Mouse (Mus musculus) heart, embryonic 11.5 days (tissue): ENCODE results near the gene AL607142.1. TPM values are rescaled to one million over a fixed set of nuclear protein-coding genes. Genes with fewer than 3 reads are reported as not detected.

ENCODE experiments used
- ATAC-seq: fragments of 200-750 bp; cut with Nextera tagmentation; replicated peaks from 2 replicates; pipeline ENCODE4 v1.8.0; 2017; ENCODE audit warnings: moderate library complexity; ENCODE audit not compliant: insufficient number of reproducible peaks, low FRiP score, low TSS enrichment
- H3K27ac ChIP-seq: fragments of 300-500 bp; sonication (generic); 2 replicates; pipeline ENCODE4 v1.5.1; 2014; ENCODE audit warnings: mild to moderate bottlenecking, low read depth, low read length
- H3K27me3 ChIP-seq: fragments of 300-500 bp; sonication (generic); 2 replicates; pipeline ENCODE4 v1.6.1; 2014; ENCODE audit warnings: mild to moderate bottlenecking, low read length, mixed read lengths; ENCODE audit not compliant: control insufficient read depth, insufficient read depth
- H3K36me3 ChIP-seq: fragments of 300-500 bp; sonication (generic); 2 replicates; pipeline ENCODE4 v1.6.1; 2014; ENCODE audit warnings: mild to moderate bottlenecking, low read length, moderate library complexity, mixed read lengths; ENCODE audit not compliant: control insufficient read depth, insufficient read depth
- H3K4me1 ChIP-seq: fragments of 300-500 bp; sonication (generic); 2 replicates; pipeline ENCODE4 v1.6.1; 2014; ENCODE audit warnings: low read length; ENCODE audit not compliant: control insufficient read depth, insufficient read depth
- H3K4me2 ChIP-seq: fragments of 300-500 bp; sonication (generic); 2 replicates; pipeline ENCODE4 v1.6.1; 2014; ENCODE audit warnings: mild to moderate bottlenecking, moderate library complexity
- H3K4me3 ChIP-seq: fragments of 300-500 bp; sonication (generic); 2 replicates; pipeline ENCODE4 v1.5.1; 2014; ENCODE audit warnings: low read depth, low read length
- H3K9ac ChIP-seq: fragments of 300-500 bp; sonication (generic); 2 replicates; pipeline ENCODE4 v1.6.1; 2014; ENCODE audit warnings: mild to moderate bottlenecking, low read depth, low read length, moderate library complexity
- H3K9me3 ChIP-seq: fragments of 300-500 bp; sonication (generic); replicated peaks from 2 replicates; pipeline ENCODE4 v1.6.1; 2016; ENCODE audit warnings: low read length; ENCODE audit not compliant: control insufficient read depth
- WGBS: fragments of 180-500 bp; shearing (Covaris S2); extraction: QIAGEN DNeasy Blood & Tissue Kit; methylation state at CpG from one replicate; pipeline ENCODE4 v1.1.7; 2014; ENCODE audit not compliant: insufficient replicate concordance; 5-methylcytosine and 5-hydroxymethylcytosine counted together
- polyA plus RNA-seq: library from polyadenylated mRNA; unstranded; fragments of >200 nt; fragmentation: Nextera tagmentation; extraction: Ambion mirVana; gene quantifications from 2 replicates; pipeline ENCODE4 v1.2.1, GENCODE M21; 2014

The AL607142.1 gene
- polyA plus RNA-seq, 1 experiment from 2014 or later = not detected

DNA sequence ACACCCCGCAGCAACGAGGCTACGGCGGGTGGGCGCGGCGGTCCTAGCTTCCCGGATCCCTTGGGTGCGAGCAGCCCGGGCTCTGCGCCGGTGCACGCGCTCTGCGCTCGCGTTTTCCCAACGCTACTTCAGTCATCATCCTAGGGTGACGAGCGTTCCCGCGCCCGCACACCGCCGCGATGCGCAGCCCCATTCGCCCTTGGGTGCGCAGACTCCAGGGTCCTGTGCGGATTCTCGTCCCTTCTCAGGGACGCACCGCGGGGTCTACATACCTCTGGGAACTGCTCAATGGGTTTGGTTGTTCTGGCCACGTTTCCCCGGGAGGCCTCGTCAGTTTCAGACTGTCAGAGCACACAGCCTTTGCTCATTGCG lies 31.8 kb upstream of the AL607142.1 start:
- Histone ChIP-seq H3K9me3 (no peaks in the 10 kb centered on the region), H3K27ac (no peak overlapping the region), H3K4me3 (peak overlapping the region; percentile 64), H3K27me3 (peaks cover 38% of the 10 kb centered on the region), H3K9ac (peak overlapping the region; percentile 72; the same call in 1 of the 2 replicates), H3K4me2 (peak overlapping the region; percentile 99), H3K4me1 (peaks cover 3% of the 10 kb centered on the region; the same call in 1 of the 2 replicates), H3K36me3 (no peaks in the 10 kb centered on the region)
- 0 out of 2 replicates have a peak, but pooled peaks have one; percentile 12 for ATAC-seq
- WGBS = 0% methylated on average over 35 of the region's 38 CpGs

DNA sequence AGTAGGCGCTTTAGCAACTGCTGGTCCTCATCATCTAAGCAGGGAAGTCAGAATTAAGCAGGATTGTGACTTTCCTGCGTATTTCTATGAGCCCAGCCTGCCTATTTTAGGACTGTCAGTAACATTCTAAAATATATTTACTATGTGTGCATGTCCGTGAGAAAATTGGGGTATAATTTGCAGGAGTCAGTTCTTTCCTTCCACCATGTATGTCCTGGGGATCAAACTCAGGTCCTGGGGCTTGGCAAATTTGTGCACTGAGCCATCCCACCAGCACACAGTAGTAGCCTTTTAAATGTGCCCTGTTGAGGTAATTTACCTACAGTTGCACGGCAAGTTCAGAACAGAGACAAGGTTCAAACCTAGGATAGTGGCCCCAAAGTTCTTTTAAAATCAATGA lies 28.5 kb upstream of the AL607142.1 start:
- H3K9ac ChIP-seq = no peak overlapping the region
- no peaks in the 10 kb centered on the region for H3K9me3 ChIP-seq
- H3K36me3 ChIP-seq = no peaks in the 10 kb centered on the region
- H3K4me3 ChIP-seq = no peak overlapping the region
- no peak overlapping the region for H3K4me2 ChIP-seq
- H3K4me1 ChIP-seq = peaks cover 3% of the 10 kb centered on the region; the same call in 1 of the 2 replicates
- 75% methylated on average over 4 of the region's 4 CpGs for WGBS
- H3K27ac ChIP-seq = no peak overlapping the region
- peaks cover 40% of the 10 kb centered on the region for H3K27me3 ChIP-seq
- ATAC-seq = no peak

GRCm38 (mm10) chr4:120037007-120037406 lies 27.8 kb upstream of the AL607142.1 start:
- Histone ChIP-seq H3K4me3 (no peak overlapping the region), H3K27me3 (peaks cover 40% of the 10 kb centered on the region)
- 52% methylated on average over 7 of the region's 7 CpGs for WGBS

GRCm38 (mm10) chr4:120041520-120041919 lies 23.3 kb upstream of the AL607142.1 start:
- 70% methylated on average over 2 of the region's 2 CpGs for WGBS
- H3K4me1 ChIP-seq = 0 out of 2 replicates have a peak, but pooled peaks cover 4% of the 10 kb centered on the region
- H3K27me3 ChIP-seq = peaks cover 10% of the 10 kb centered on the region; the same call in 1 of the 2 replicates
- no peak overlapping the region for H3K4me2 ChIP-seq
- H3K4me3 ChIP-seq = no peak overlapping the region
- H3K9ac ChIP-seq = no peak overlapping the region
- H3K27ac ChIP-seq = no peak overlapping the region
- no peaks in the 10 kb centered on the region for H3K36me3 ChIP-seq
- H3K9me3 ChIP-seq = no peaks in the 10 kb centered on the region
- no peak for ATAC-seq

More at GRCm38 (mm10) chr4:120037007-120037406, 27.8 kb upstream of the AL607142.1 start:
- H3K4me1 ChIP-seq = peaks cover 3% of the 10 kb centered on the region; the same call in 1 of the 2 replicates
- H3K27ac ChIP-seq = no peak overlapping the region
- H3K36me3 ChIP-seq = no peaks in the 10 kb centered on the region
- H3K9ac ChIP-seq = no peak overlapping the region
- ATAC-seq = no peak
- H3K9me3 ChIP-seq = no peaks in the 10 kb centered on the region
- H3K4me2 ChIP-seq = no peak overlapping the region

DNA sequence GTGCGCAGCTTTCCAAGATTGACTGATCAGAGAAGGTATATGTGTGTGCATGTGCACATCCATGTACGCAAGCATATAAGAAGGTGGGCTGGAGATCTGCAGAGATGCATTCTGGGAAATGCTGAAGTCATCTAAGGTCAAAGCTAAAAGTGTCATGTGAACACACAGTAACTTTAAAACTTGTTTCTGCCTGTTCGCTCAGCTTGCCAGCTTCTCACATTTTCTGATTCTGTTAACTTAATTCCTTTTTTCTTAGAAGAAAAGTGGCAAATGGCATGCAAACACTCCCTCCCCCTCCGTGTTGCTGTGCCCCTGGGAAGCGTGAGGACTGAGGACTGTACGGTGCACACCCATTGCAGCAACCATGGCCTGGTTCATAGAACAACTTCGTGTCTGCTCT lies 22.3 kb upstream of the AL607142.1 start:
- ATAC-seq = no peak
- no peak overlapping the region for H3K4me3 ChIP-seq
- H3K4me2 ChIP-seq = no peak overlapping the region
- no peak overlapping the region for H3K27ac ChIP-seq
- H3K27me3 ChIP-seq = peaks cover 4% of the 10 kb centered on the region; the same call in 1 of the 2 replicates
- WGBS = 82% methylated on average over 7 of the region's 7 CpGs
- H3K9ac ChIP-seq = no peak overlapping the region
- H3K9me3 ChIP-seq = no peaks in the 10 kb centered on the region
- H3K36me3 ChIP-seq = no peaks in the 10 kb centered on the region
- peaks cover 10% of the 10 kb centered on the region for H3K4me1 ChIP-seq

DNA sequence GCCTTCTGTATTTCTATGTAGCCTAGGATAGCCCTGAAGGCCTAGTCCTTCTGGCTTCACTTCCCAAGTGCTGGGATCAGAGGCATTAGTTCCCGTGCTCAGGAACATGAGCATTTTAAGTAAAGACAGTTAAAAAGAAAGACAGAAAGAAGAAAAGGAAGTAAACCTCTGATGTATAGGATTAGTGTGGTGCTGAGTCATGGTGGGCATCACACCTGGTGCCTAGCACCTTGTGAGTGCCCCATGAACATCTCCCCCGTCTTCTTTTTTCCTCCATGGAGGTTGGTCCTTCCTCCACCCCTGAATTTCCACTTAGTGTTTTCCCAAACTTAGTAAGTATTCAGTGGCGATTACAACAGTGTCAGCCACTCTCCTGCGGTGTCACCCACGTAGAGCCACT lies 20.2 kb upstream of the AL607142.1 start:
- no peak for ATAC-seq
- no peaks in the 10 kb centered on the region for H3K9me3 ChIP-seq
- H3K4me2 ChIP-seq = no peak overlapping the region
- WGBS = 73% methylated on average over 5 of the region's 5 CpGs
- H3K27ac ChIP-seq = no peak overlapping the region
- H3K4me1 ChIP-seq = peaks cover 12% of the 10 kb centered on the region
- H3K27me3 ChIP-seq = 0 out of 2 replicates have a peak, but pooled peaks cover 3% of the 10 kb centered on the region
- H3K4me3 ChIP-seq = no peak overlapping the region
- H3K36me3 ChIP-seq = no peaks in the 10 kb centered on the region
- H3K9ac ChIP-seq = no peak overlapping the region

DNA sequence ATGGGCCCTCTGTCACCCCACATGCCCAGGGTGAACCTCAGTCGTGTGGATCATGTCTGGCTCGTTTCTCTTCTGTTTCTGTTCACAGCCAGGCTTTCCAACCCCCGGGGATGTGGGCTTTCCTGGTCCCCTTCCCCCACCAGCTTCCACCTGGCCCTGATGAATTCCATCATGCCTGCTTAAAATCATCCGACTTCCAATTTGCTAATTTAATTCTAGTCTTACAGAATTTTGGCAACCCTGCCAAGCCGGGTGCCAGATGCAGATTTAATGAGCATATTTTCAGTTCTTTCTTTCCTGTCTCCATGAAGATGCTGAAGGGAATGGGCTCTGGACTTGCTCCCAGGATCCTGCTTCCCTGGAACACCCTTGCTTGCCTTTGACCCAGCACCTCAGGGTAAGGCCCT lies 19.7 kb upstream of the AL607142.1 start:
- Histone ChIP-seq H3K9ac (no peak overlapping the region), H3K36me3 (no peaks in the 10 kb centered on the region), H3K4me3 (no peak overlapping the region)

GRCm38 (mm10) chr4:120045871-120046270 lies 18.9 kb upstream of the AL607142.1 start:
- H3K4me3 ChIP-seq = no peak overlapping the region
- H3K4me2 ChIP-seq = no peak overlapping the region
- no peaks in the 10 kb centered on the region for H3K9me3 ChIP-seq
- 65% methylated on average over 7 of the region's 7 CpGs for WGBS
- peaks cover 12% of the 10 kb centered on the region for H3K4me1 ChIP-seq
- no peak; the same call in 1 of the 2 replicates for ATAC-seq
- no peak overlapping the region for H3K27ac ChIP-seq
- no peaks in the 10 kb centered on the region for H3K36me3 ChIP-seq
- H3K27me3 ChIP-seq = no peaks in the 10 kb centered on the region
- H3K9ac ChIP-seq = no peak overlapping the region

More for the DNA sequence above, 19.7 kb upstream of the AL607142.1 start:
- ATAC-seq = no peak
- no peaks in the 10 kb centered on the region for H3K9me3 ChIP-seq
- H3K27ac ChIP-seq = no peak overlapping the region
- H3K4me1 ChIP-seq = peaks cover 12% of the 10 kb centered on the region
- H3K27me3 ChIP-seq = no peaks in the 10 kb centered on the region
- WGBS = 62% methylated on average over 5 of the region's 5 CpGs
- no peak overlapping the region for H3K4me2 ChIP-seq

GRCm38 (mm10) chr4:120047060-120047459 lies 17.7 kb upstream of the AL607142.1 start:
- H3K9ac ChIP-seq = no peak overlapping the region
- no peaks in the 10 kb centered on the region for H3K36me3 ChIP-seq
- H3K4me1 ChIP-seq = peaks cover 12% of the 10 kb centered on the region
- no peaks in the 10 kb centered on the region for H3K9me3 ChIP-seq
- ATAC-seq = 0 out of 2 replicates have a peak, but pooled peaks have one; percentile 23
- H3K4me2 ChIP-seq = 0 out of 2 replicates have a peak overlapping the region, but pooled peaks have one; percentile 6
- no peaks in the 10 kb centered on the region for H3K27me3 ChIP-seq
- 30% methylated on average over 4 of the region's 4 CpGs for WGBS
- H3K4me3 ChIP-seq = no peak overlapping the region
- H3K27ac ChIP-seq = no peak overlapping the region
